Mouse (Mus musculus): Measurements from ENCODE around the gene Ehd1. TPM values are rescaled to one million over a fixed set of nuclear protein-coding genes. Genes with fewer than 3 reads are reported as not detected.
A peak's percentile ranks its signal among the peaks of the same experiment; 100 is the strongest.
"Not testable (repeated sequence)": the region's sequence is repeated elsewhere in the genome, so short reads cannot be mapped to it uniquely, and the experiment has no call there.

Gene Ehd1
- polyA plus RNA-seq, 1 experiment from 2014 or later: 87.7 TPM

GRCm38 (mm10) chr19:6283001-6283400, 6.5 kb downstream of the Ehd1 start:
- 87% methylated on average over 5 of the region's 5 CpGs for WGBS
- Histone ChIP-seq H3K4me1 (peaks cover 45% of the 10 kb centered on the region), H3K27me3 (replicated peaks) (no peaks in the 10 kb centered on the region), H3K9ac (replicated peaks) (no peak overlapping the region), H3K36me3 (peaks cover 52% of the 10 kb centered on the region), H3K9me3 (replicated peaks) (no peaks in the 10 kb centered on the region), H3K4me3 (replicated peaks) (no peak overlapping the region), H3K4me2 (no peak overlapping the region), H3K27ac (replicated peaks) (no peak overlapping the region)
- no peak for ATAC-seq (ENCODE audit: low FRiP score)

- Histone ChIP-seq H3K9me3 (replicated peaks) (no peaks in the 10 kb centered on the region), H3K4me1 (peaks cover 31% of the 10 kb centered on the region), H3K27ac (replicated peaks) (no peak overlapping the region), H3K36me3 (peaks cover 52% of the 10 kb centered on the region), H3K9ac (replicated peaks) (no peak overlapping the region), H3K27me3 (replicated peaks) (no peaks in the 10 kb centered on the region), H3K4me3 (replicated peaks) (no peak overlapping the region), H3K4me2 (no peak overlapping the region)
- 91% methylated on average over 12 of the region's 12 CpGs for WGBS
- no peak for ATAC-seq (ENCODE audit: low FRiP score)
Observed at GRCm38 (mm10) chr19:6284502-6284901, 8.0 kb downstream of the Ehd1 start.

- no peak overlapping the region for H3K4me2 ChIP-seq
- peaks cover 58% of the 10 kb centered on the region for H3K36me3 ChIP-seq
- no peak overlapping the region for H3K27ac ChIP-seq (replicated peaks)
- no peaks in the 10 kb centered on the region for H3K9me3 ChIP-seq (replicated peaks)
- H3K9ac ChIP-seq (replicated peaks): no peak overlapping the region
- no peaks in the 10 kb centered on the region for H3K27me3 ChIP-seq (replicated peaks)
- no peak for ATAC-seq (ENCODE audit: low FRiP score)
- 91% methylated on average over 8 of the region's 8 CpGs for WGBS
- H3K4me3 ChIP-seq (replicated peaks): no peak overlapping the region
- H3K4me1 ChIP-seq: peaks cover 24% of the 10 kb centered on the region; the same call in 1 of the 2 replicates
Observed at GRCm38 (mm10) chr19:6285226-6285625, 8.7 kb downstream of the Ehd1 start.

GRCm38 (mm10) chr19:6285632-6286433, 9.3 kb downstream of the Ehd1 start:
- WGBS: 83% methylated on average over 7 of the region's 7 CpGs
- H3K4me3 ChIP-seq (replicated peaks): no peak overlapping the region
- peaks cover 18% of the 10 kb centered on the region; the same call in 1 of the 2 replicates for H3K4me1 ChIP-seq
- no peak overlapping the region for H3K27ac ChIP-seq (replicated peaks)
- ATAC-seq (ENCODE audit: low FRiP score): no peak
- peaks cover 54% of the 10 kb centered on the region for H3K36me3 ChIP-seq
- H3K27me3 ChIP-seq (replicated peaks): no peaks in the 10 kb centered on the region
- no peak overlapping the region for H3K9ac ChIP-seq (replicated peaks)
- H3K9me3 ChIP-seq (replicated peaks): no peaks in the 10 kb centered on the region
- H3K4me2 ChIP-seq: no peak overlapping the region

- Histone ChIP-seq H3K4me2 (no peak overlapping the region), H3K4me3 (replicated peaks) (no peak overlapping the region), H3K9me3 (replicated peaks) (no peaks in the 10 kb centered on the region), H3K9ac (replicated peaks) (no peak overlapping the region), H3K36me3 (peaks cover 45% of the 10 kb centered on the region), H3K4me1 (peaks cover 14% of the 10 kb centered on the region; the same call in 1 of the 2 replicates), H3K27ac (replicated peaks) (no peak overlapping the region), H3K27me3 (replicated peaks) (no peaks in the 10 kb centered on the region)
- 86% methylated on average over 19 of the region's 19 CpGs for WGBS
- ATAC-seq (ENCODE audit: low FRiP score): no peak
Observed at GRCm38 (mm10) chr19:6286434-6287401, 10.2 kb downstream of the Ehd1 start.

GRCm38 (mm10) chr19:6288236-6288894, 11.8 kb downstream of the Ehd1 start:
- no peak for ATAC-seq (ENCODE audit: low FRiP score)
- Histone ChIP-seq H3K27me3 (replicated peaks) (no peaks in the 10 kb centered on the region), H3K4me2 (no peak overlapping the region), H3K4me3 (replicated peaks) (no peak overlapping the region), H3K27ac (replicated peaks) (no peak overlapping the region), H3K9ac (replicated peaks) (no peak overlapping the region), H3K4me1 (peaks cover 14% of the 10 kb centered on the region; the same call in 1 of the 2 replicates), H3K36me3 (peaks cover 30% of the 10 kb centered on the region), H3K9me3 (replicated peaks) (no peaks in the 10 kb centered on the region)
- WGBS: 79% methylated on average over 13 of the region's 13 CpGs

- no peak for ATAC-seq (ENCODE audit: low FRiP score)
- Histone ChIP-seq H3K9me3 (replicated peaks) (no peaks in the 10 kb centered on the region), H3K4me1 (peaks cover 14% of the 10 kb centered on the region; the same call in 1 of the 2 replicates), H3K27ac (replicated peaks) (no peak overlapping the region), H3K27me3 (replicated peaks) (no peaks in the 10 kb centered on the region), H3K36me3 (peaks cover 37% of the 10 kb centered on the region), H3K9ac (replicated peaks) (no peak overlapping the region), H3K4me2 (no peak overlapping the region), H3K4me3 (replicated peaks) (no peak overlapping the region)
- WGBS: 94% methylated on average over 14 of the region's 14 CpGs
Observed at GRCm38 (mm10) chr19:6289696-6290238, 13.2 kb downstream of the Ehd1 start.

GRCm38 (mm10) chr19:6290720-6291116, 14.2 kb downstream of the Ehd1 start:
- not testable (repeated sequence) for ATAC-seq (ENCODE audit: low FRiP score); H3K9ac ChIP-seq (replicated peaks); H3K9me3 ChIP-seq (replicated peaks); H3K27me3 ChIP-seq (replicated peaks); H3K4me2 ChIP-seq; H3K4me3 ChIP-seq (replicated peaks); H3K27ac ChIP-seq (replicated peaks)
- H3K36me3 ChIP-seq: peaks cover 37% of the 10 kb centered on the region
- peaks cover 14% of the 10 kb centered on the region; the same call in 1 of the 2 replicates for H3K4me1 ChIP-seq
- WGBS: 91% methylated on average over 5 of the region's 6 CpGs

GRCm38 (mm10) chr19:6291117-6291781, 14.7 kb downstream of the Ehd1 start:
- no peak overlapping the region for H3K4me3 ChIP-seq (replicated peaks)
- ATAC-seq (ENCODE audit: low FRiP score): no peak
- peak overlapping the region; percentile 1; the same call in 1 of the 2 replicates for H3K27ac ChIP-seq (replicated peaks)
- no peaks in the 10 kb centered on the region for H3K9me3 ChIP-seq (replicated peaks)
- peaks cover 38% of the 10 kb centered on the region for H3K36me3 ChIP-seq
- no peak overlapping the region for H3K4me2 ChIP-seq
- H3K4me1 ChIP-seq: peaks cover 13% of the 10 kb centered on the region; the same call in 1 of the 2 replicates
- H3K27me3 ChIP-seq (replicated peaks): no peaks in the 10 kb centered on the region
- 83% methylated on average over 10 of the region's 10 CpGs for WGBS
- no peak overlapping the region for H3K9ac ChIP-seq (replicated peaks)

GRCm38 (mm10) chr19:6292262-6292661, 15.7 kb downstream of the Ehd1 start:
- peaks cover 46% of the 10 kb centered on the region for H3K36me3 ChIP-seq
- no peak for ATAC-seq (ENCODE audit: low FRiP score)
- 96% methylated on average over 5 of the region's 5 CpGs for WGBS

More at GRCm38 (mm10) chr19:6292262-6292661, 15.7 kb downstream of the Ehd1 start:
- Histone ChIP-seq H3K9ac (replicated peaks) (no peak overlapping the region), H3K4me1 (peaks cover 8% of the 10 kb centered on the region; the same call in 1 of the 2 replicates), H3K9me3 (replicated peaks) (no peaks in the 10 kb centered on the region), H3K27ac (replicated peaks) (no peak overlapping the region), H3K4me3 (replicated peaks) (no peak overlapping the region), H3K4me2 (no peak overlapping the region), H3K27me3 (replicated peaks) (no peaks in the 10 kb centered on the region)
